Mouse (Mus musculus): ENCODE measurements around the gene Tmem8b.

The Tmem8b gene

DNA sequence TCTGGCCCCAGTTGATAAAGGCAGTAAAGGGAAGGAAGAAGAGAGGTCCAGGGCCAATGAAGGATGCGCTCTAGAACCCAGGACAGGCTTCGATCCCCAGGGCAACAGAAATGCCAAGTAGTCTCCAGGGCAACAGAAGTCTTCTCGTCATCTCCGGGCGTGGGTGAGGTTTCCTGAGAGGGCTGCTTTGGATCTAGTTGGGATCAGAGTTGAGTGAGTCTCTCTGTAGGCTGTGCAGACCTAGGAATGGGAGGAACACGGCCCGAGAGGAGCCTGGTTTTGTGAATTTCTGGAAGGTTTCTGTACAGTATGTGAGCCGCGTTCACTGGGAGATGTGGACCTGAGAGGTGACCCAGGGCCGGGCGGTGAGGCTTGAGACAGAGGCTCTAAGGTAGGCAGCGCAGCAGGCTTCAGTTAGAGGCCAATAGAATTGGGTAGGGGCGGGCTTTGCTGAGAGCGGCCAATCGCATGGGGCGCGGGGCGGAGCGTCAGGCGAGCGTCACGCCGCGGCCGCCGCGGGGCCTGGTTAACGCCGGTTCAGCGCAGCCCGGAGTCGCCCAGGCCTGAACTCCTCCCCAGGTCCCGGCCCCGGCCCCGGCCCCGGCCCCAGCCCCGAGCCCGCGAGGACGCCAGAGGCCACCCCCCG is at the start of gene Tmem8b, which contains the start of gene Fam221b:
TSS of gene Tmem8b (plus strand) at position 190 of the 646 bp plus-strand sequence.
TSS of gene Fam221b (minus strand) at position 364 of the 646 bp plus-strand sequence.
- in situ Hi-C loops (cut with MboI; ENCODE audit: unreplicated experiment in 2 of 2) = no loop called here

DNA sequence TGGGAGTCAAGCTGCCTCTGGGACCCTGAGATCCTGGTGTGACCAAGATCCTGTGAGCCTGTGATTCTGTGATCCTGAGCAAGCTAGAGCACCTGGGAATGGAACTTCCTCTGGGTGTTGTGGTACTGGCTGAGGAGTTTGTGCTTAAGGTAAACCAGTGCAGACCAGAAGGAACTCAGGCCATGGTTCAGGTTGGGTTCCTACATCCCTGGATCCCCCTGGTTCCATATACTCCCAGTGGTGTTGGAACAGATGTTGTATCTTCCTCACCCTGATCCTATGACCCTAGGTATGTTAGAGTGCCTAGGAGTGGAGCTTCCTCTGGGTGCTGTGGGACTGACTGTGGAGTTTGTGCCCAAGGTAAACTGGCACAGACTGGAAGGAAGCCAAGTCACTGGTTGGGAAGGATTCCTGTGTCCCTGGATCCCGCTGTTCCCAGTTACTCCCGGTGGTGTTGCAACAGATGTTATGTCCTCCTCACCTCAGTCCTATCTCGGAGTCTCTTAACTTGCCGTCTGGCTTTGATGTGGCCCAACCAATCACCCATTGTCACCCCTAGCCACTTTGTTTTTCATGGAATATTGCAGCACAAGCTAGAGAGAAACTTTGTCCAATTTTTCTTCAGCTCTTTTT is 48.5 kb upstream of the Tmem8b start:
- in situ Hi-C loops (cut with MboI; ENCODE audit: unreplicated experiment in 2 of 2) = loop anchor here in 1 of 2 experiments (25.0 kb wide), 1 partner anchor 242 kb away; the partner anchor contains the start of gene Olfr155

DNA sequence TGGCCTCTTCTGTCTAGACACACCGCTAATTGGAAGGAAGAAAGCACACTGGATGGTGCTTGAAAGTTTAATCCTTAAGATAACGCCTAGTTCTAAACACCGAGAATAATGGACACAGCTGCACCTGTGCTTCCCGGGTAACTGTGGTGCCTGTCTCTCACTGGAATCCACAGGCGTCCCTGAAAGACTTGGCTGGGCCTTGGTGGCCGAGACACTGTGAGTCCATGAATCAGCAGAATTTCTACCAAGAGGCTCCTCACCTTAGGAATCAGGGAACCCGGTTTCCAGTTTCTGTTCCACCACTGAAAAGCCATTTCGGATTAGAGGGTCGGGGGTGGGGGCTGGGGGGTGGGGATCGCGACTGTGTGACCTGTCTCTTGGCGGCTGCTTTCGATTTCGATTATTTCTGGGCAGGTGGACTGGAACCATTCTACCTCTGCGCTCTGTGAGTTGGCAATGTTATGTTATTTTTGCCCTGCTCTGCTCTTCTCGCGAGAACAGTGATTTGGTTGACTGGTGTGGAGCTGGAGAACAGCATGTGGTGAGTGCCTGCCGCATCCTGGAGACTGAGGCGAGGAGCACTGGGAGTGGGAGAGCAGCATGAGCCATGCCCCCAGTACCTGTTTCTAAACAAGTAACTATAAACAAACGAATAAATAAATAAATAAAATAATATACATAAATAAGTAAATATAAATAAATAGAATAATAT is 39.5 kb upstream of the Tmem8b start:
- in situ Hi-C loops (cut with MboI; ENCODE audit: unreplicated experiment in 2 of 2) = no loop called here

DNA sequence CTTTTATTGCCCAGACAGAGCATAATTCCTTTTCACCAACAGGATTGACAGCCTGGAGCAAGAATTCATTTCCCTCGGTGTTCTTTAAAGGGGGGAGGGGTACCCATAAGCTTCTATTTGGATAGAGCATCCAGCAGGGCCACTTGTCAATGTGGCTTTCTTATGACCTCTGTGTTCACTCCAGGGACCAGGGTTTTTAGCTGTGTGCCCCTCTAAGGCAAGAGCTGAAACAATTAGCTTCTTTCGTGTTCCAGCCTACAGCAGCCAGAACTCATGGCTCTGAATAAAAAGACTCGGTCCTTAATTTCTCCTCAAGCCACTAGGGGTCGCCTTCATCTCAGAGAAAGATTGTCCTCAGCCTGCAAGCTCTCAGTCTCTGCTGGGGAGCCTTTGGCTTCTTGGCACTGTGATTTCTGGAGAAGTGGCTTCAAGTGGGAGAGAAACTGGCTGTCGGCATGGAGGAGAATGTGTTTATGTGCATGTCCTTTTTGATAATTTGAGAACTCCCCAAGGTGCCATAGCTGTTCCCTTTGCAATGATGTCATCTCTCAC is 38.7 kb upstream of the Tmem8b start:
- in situ Hi-C loops (cut with MboI; ENCODE audit: unreplicated experiment in 2 of 2) = no loop called here

DNA sequence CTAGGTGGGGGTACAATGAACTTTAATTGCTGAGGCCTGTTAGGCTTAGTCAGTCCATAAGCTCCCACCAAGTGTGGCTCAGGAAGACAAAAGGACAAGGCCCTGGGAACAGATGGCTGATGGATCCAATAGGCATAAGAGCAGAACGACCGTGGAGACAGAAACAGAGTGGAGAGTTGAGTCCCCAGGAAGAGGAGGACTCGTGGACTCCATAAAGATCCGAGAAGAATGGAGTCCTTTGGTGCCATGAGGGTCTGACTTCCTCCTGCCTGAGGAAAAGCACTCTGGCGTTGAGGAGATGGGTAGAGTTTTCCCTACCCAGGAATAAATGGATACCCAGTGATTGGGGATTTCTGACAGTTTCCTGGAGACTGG is 38.1 kb upstream of the Tmem8b start:
- in situ Hi-C loops (cut with MboI; ENCODE audit: unreplicated experiment in 2 of 2) = no loop called here

DNA sequence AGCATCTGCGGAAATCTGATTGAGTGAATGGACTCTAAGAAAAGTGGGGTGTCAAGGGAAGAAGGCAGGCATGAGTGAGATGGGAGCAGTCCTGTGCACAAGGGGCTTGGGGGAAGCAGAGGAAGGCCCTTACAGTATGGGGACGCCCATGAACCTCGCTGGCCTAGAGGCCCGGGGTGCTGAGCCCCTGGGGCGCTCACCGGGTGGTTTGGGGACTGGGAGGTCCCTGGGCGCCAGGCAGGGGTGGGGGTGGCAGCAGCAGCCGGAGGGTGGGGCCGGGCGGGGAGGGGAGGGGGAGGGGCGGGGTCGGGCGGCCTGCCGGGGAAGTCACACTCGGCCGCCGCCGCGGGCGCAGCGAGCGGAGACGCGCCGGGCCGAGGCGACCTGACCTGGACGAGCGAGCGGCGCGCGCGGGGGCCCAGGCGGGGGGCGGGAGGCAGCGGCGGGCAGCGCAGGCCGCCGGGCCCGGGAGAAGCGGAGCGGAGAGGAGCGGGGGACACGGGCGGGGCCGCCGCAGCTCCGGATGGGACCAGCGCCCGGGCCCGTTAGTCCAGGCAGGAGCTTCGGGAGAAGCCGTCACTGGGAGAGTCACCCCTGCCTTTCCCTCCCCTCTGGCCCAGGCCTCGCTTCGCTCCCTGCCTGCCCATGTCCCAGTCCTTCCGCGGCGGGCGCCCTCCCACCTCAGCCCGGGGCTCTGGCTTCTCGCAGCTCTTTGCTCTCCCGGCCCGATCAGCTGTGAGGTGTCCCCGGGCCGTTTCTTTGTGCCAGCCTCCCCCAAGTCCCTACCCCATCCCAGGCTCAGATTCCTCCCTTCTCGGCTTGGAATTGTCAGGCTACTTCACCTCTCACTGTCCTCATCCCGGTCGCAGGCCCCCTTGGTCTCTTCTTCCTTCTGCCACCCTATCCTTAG is 37.5 kb upstream of the Tmem8b start, which contains the start of gene Npr2:
TSS of gene Npr2 (plus strand) at position 890 of the 910 bp plus-strand sequence.
- in situ Hi-C loops (cut with MboI; ENCODE audit: unreplicated experiment in 2 of 2) = no loop called here

DNA sequence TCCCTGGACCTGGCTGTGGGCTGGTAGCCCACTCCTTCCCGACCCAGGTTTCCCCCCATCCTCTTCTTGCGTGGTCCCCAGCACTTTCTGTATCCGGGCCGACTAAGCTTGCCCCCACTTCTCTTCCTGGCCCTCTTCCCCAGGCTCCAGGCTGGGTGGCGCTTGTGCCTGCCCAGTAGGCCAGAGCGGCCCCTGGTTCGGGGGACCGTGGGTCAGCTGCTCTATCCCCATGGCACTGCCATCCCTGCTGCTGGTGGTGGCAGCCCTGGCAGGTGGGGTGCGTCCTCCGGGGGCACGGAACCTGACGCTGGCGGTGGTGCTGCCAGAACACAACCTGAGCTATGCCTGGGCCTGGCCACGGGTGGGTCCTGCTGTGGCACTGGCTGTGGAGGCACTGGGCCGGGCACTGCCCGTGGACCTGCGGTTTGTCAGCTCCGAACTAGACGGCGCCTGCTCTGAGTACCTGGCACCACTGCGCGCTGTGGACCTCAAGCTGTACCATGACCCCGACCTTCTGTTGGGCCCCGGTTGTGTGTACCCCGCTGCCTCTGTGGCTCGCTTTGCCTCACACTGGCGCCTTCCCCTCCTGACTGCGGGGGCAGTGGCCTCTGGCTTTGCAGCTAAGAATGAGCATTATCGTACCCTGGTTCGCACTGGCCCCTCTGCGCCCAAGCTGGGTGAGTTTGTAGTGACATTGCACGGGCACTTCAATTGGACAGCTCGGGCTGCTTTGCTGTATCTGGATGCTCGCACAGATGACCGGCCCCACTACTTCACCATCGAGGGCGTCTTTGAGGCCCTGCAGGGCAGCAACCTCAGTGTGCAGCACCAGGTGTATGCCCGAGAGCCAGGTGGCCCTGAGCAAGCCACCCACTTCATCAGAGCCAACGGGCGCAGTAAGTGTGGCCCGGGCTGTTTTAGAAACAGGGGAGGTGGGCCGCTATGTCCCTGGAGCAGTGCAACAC is 36.5 kb upstream of the Tmem8b start:
- in situ Hi-C loops (cut with MboI; ENCODE audit: unreplicated experiment in 2 of 2) = no loop called here

DNA sequence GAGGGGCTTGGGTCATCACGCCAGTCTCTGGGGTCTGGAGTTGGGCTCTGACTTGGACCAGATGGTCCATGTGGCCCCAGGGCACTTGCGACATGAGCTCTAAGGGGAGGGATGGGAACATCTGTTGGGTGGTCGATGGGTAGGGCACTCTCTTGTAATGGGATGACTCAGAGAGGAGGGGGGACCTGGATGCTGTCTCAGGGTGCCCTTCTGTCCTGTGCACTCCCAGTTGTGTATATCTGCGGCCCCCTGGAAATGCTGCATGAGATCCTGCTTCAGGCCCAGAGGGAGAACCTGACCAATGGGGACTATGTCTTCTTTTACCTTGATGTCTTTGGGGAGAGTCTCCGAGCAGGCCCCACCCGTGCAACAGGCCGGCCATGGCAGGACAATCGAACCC is 35.5 kb upstream of the Tmem8b start:
- in situ Hi-C loops (cut with MboI; ENCODE audit: unreplicated experiment in 2 of 2) = no loop called here

DNA sequence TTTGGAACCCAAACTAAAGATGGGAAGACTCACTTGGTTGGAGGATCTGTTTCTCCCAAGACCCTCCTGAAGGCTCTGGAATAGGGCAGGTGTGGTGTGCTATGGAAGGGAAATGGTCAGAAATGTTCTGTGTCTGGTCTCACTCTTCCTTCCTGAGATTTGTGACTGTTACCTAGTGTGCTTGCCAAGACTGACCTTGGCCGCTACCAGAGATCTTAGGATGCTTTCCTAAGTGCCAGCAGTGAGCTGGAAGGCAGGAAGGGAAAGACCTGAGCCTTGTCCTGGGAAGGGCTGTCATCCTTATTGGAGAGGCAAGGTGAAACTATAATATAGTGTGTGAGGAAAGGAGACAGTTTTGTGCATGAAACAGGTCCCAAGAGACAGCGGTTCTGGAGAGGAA is 35.0 kb upstream of the Tmem8b start:
- in situ Hi-C loops (cut with MboI; ENCODE audit: unreplicated experiment in 2 of 2) = no loop called here

DNA sequence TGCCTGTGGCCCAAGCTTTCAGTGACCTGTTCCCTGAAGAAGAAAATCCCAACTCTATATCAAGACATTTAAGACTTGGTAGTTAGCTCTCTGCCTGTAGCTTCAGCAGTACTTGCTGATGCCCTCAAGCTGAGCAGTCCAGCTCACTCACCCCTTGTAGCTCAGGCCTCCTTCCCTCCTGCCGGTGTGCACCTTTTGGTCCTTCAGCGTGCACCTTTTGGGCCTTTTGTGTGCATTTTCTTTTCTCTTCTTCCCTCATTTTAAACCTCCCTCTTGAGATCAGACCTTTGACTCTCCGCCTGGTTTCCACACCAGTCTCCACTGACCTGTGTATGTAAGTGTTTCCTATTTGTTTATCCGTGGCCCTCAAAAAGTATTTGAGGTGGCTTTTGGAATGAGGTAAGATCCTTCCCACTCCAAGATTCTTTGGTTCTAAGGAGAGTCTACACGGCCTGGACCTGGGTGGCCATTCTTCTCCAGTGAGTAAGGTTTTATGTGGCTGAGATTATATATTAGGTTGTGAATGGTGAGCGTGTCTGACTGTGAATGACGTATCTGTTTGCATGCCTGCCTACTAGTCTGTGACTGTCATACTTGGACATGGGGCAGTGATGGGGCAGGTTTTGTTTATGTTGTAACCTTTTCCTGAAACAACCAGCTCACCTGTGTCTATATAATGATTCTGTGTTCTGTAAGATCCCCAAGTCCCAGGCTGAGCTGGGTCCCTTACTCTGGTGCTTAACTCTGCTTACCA is 34.0 kb upstream of the Tmem8b start:
- in situ Hi-C loops (cut with MboI; ENCODE audit: unreplicated experiment in 2 of 2) = no loop called here

DNA sequence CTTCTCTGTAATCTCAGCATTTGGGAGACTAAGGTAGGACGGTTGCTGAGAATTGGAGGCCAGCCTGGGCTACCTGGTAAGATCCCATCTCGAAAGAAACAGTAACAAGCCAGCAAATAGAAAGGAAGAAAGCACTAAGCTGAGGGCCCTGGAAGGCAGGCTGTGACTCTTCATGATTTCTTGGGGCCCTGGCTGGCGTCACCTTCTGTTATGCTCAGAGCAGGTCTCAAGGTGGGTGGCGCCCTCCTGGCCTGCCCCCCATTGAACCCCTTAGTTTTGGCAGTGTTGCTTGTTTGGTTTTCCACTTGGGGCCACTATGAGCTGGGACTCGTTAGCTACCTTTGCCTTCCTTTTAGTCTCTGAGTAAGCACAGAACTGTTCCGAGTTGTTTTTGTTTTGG is 32.0 kb upstream of the Tmem8b start:
- in situ Hi-C loops (cut with MboI; ENCODE audit: unreplicated experiment in 2 of 2) = no loop called here

DNA sequence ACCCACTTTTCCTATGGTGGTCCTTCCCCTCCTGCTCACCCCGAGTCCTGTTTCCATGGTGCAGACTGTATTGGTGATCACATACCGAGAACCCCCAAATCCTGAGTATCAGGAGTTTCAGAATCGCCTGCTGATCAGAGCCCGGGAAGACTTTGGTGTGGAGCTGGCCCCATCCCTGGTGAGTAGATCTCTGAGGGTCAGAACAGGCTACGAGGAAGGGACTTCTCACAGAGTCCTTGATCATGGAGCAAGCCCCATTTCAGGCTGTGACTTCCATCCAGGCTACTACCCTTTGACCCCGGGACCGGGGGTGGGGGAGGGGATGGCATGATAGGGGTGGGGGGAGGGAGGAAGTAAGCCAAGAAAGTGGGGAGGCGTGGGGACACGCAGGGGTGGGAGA is 28.7 kb upstream of the Tmem8b start:
- in situ Hi-C loops (cut with MboI; ENCODE audit: unreplicated experiment in 2 of 2) = no loop called here

DNA sequence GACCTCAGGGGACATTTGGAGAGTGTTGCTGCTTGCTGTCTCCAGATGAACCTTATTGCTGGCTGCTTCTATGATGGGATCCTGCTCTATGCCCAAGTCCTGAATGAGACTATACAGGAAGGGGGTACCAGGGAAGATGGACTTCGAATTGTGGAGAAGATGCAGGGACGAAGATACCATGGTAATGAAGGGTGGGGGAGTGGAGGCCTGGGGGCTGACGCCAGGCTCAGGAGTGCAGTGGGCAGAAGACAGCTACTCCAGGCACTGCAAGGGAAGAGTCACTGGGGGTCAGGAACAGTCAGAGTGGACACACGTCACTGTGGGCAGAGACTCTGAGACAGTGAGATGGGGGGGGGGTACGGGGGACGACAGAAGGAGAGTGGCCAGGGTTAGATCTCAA is 28.3 kb upstream of the Tmem8b start:
- in situ Hi-C loops (cut with MboI; ENCODE audit: unreplicated experiment in 2 of 2) = no loop called here

DNA sequence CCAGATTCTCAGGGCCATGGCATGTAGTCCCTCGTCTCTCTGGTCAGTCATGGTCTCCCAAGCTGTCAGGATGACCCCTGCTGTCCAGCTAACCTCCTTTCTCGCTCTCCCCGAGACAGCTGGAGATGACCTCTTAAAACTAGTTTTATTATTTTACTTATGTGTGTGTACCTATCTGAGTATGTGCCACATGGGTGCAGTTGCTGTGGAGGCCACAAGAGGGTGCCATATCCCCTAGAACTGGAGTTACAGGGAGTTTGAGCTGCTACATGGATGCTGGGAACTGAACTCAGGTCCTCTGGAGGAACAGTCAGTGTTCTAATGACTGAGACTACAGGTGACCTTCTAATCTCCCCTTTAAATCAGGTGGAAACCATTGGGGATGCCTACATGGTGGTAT is 19.0 kb upstream of the Tmem8b start:
- in situ Hi-C loops (cut with MboI; ENCODE audit: unreplicated experiment in 2 of 2) = no loop called here

DNA sequence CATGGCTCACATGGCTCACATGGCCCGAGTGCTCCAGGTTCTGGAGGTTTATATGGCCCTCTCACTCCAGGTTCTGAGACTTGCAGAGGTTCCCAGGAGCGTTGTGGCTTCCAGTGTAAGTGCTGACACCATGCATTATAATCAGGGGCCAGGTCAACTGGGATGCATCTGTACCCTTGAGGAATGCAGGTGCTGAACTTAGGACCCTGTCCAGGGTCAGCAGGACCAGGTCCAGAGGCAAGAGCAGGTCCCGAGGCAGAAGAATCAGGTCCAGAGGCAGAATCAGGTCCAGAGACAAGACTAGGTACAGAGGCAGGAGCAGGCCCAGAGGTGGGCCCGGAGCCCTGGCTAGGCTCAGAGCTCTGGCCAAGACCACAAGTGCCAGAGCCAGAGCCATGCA is 16.0 kb upstream of the Tmem8b start:
- in situ Hi-C loops (cut with MboI; ENCODE audit: unreplicated experiment in 2 of 2) = no loop called here

DNA sequence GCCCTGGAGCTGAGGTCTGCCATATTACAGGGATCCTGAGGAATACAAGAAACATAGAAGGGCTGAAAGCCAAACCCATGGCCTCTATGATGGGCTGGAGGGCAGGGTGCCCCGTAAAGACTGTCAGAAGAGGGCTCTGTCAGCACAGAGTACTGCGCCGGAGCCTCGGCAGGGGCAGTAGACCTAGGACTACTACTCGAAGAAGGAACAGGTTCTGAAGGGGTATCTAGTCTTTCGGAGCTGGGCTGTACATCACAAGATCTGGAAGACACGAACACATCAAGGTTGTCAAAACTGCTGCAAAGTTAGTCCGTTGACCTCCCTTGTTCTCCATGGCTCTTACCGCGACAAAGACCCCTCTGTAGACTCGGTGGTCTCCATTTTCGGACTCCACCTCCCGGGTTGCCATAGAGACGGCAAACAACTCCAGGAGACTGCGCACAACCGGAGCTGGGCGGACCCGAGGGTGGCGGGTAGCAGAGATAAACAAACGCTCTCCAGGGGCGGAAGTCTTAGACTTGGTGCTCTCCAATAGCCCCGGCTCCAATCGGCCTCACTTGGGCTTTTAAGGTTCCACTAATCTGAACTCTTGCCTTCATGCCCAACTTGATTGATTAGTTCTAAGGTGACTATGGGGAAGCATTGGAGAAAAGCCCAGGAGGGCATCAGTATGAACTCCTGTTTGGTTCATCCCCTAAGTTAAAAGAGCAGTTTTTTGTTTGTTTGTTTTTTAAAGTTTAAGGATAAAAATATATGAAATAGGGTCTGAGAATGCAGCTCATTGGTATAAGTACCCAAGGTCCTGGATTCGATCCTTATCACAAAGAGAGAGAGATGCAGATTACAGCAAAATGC is 15.4 kb upstream of the Tmem8b start, which contains the start of gene Spag8:
TSS of gene Spag8 (minus strand) at position 434 of the 855 bp plus-strand sequence.
- in situ Hi-C loops (cut with MboI; ENCODE audit: unreplicated experiment in 2 of 2) = no loop called here

DNA sequence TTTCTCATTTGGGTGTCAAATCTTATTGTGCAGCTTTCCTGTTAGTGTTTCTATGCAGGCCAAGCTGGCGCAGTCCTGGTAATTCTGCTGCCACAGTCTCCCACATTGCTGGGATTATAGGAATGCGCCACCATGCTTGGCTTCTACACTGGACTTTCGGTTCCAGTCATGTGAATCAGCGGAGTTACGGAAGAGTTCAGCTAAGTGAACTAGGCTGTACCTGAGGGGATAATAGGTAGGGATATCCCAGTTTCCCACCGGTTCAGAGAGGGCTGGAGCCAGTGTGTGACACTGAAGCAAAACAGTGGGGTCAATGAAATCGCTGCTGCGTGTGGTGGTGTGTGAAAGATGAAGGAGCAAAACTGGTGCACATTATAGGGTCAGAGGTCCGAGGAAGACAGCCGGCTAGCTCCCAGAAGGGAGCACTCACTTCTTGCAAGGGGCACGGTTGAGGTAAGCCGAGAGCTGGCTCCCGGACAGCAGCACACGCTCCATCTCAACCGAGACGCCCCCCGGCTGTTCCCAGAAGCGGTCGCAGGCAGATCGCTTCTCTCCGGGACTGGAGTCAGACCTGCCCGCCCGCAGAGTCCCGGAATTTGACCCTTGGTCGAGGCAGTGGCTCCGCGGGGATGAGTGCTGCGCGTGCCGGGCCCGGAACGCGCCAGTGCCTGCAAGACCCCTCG is 13.0 kb upstream of the Tmem8b start:
- in situ Hi-C loops (cut with MboI; ENCODE audit: unreplicated experiment in 2 of 2) = no loop called here

Data from v-Abl transformed pro-B cells (cell line).